Mouse (Mus musculus) MEL (cell line): ENCODE measurements around the gene Ccdc185. TPM values are rescaled to one million over a fixed set of nuclear protein-coding genes. Genes with fewer than 3 reads are reported as not detected.

Source experiments
- DNase-seq: peaks from one replicate; pipeline ENCODE4 v3.0.0; 2011; ENCODE audit warnings: low read depth, low spot score
- H3K27ac ChIP-seq: 2 replicates; pipeline ENCODE4 v1.5.1; 2012; ENCODE audit warnings: low read depth, mild to moderate bottlenecking, control low read depth, low read length, moderate library complexity; ENCODE audit not compliant: control insufficient read depth
- H3K27me3 ChIP-seq, 2 experiments: fragments of 150-350 bp in 1 of 2; sonication (generic) in 1 of 2; 2 replicates each; pipeline ENCODE4 v1.6.1; 2012; ENCODE audit warnings: low read length in 2 of 2, mild to moderate bottlenecking in 2 of 2, improper control_type of control experiment in 1 of 2, moderate library complexity in 1 of 2; ENCODE audit not compliant: insufficient read depth in 2 of 2, control insufficient read depth in 1 of 2
- H3K36me3 ChIP-seq, 2 experiments: 2 replicates each; pipeline ENCODE4 v1.6.1; 2012 to 2014; ENCODE audit warnings: low read length in 2 of 2, improper control_type of control experiment in 1 of 2, inconsistent platforms in 1 of 2, mild to moderate bottlenecking in 1 of 2; ENCODE audit not compliant: insufficient read depth in 2 of 2, control insufficient read depth in 1 of 2
- H3K4me1 ChIP-seq, 2 experiments: fragments of 150-350 bp in 1 of 2; sonication (generic) in 1 of 2; 2 replicates each; pipeline ENCODE4 v1.6.1; 2012; ENCODE audit warnings: low read length in 2 of 2, improper control_type of control experiment in 1 of 2, mild to moderate bottlenecking in 1 of 2; ENCODE audit not compliant: insufficient read depth in 2 of 2, control insufficient read depth in 1 of 2
- H3K4me3 ChIP-seq, 2 experiments: fragments of 150-350 bp in 1 of 2; sonication (generic) in 1 of 2; 2 replicates each; pipeline ENCODE4 v1.5.1; 2012; ENCODE audit warnings: low read depth in 2 of 2, low read length in 2 of 2, mild to moderate bottlenecking in 2 of 2, moderate library complexity in 2 of 2, control low read depth in 1 of 2, improper control_type of control experiment in 1 of 2; ENCODE audit not compliant: control insufficient read depth in 1 of 2, insufficient read depth in 1 of 2
- H3K79me2 ChIP-seq: 2 replicates; pipeline ENCODE4 v1.6.1; 2012; ENCODE audit warnings: mild to moderate bottlenecking, low read length, moderate library complexity; ENCODE audit not compliant: control insufficient read depth, poor library complexity, insufficient read depth
- H3K9ac ChIP-seq: 2 replicates; pipeline ENCODE4 v1.6.1; 2012; ENCODE audit warnings: low read depth, mild to moderate bottlenecking, control low read depth, low read length, moderate library complexity; ENCODE audit not compliant: control insufficient read depth, poor library complexity, severe bottlenecking
- H3K9me3 ChIP-seq: fragments of 150-350 bp; sonication (generic); replicated peaks from 2 replicates; pipeline ENCODE4 v1.6.1; 2012; ENCODE audit warnings: mild to moderate bottlenecking, low read length, improper control_type of control experiment, moderate library complexity; ENCODE audit not compliant: insufficient read depth
- BHLHE40 ChIP-seq: IDR thresholded peaks from 2 replicates; pipeline ENCODE4 v1.6.1; 2012; ENCODE audit warnings: low read depth, mild to moderate bottlenecking, inconsistent platforms, low read length, improper control_type of control experiment, borderline replicate concordance
- CHD1 ChIP-seq: IDR thresholded peaks from 2 replicates; pipeline ENCODE4 v1.6.1; 2012; ENCODE audit warnings: low read depth, mild to moderate bottlenecking, inconsistent platforms, low read length, improper control_type of control experiment
- CHD2 ChIP-seq: IDR thresholded peaks from 2 replicates; pipeline ENCODE4 v1.6.1; 2011; ENCODE audit warnings: low read length, improper control_type of control experiment
- E2F4 ChIP-seq: IDR thresholded peaks from 2 replicates; pipeline ENCODE4 v1.6.1; 2011; ENCODE audit warnings: low read depth, low read length, improper control_type of control experiment, borderline replicate concordance
- ELF1 ChIP-seq: IDR thresholded peaks from 2 replicates; pipeline ENCODE4 v1.6.1; 2014; ENCODE audit warnings: low read depth, mild to moderate bottlenecking, inconsistent platforms, low read length, improper control_type of control experiment, moderate library complexity
- GABPA ChIP-seq: IDR thresholded peaks from 2 replicates; pipeline ENCODE4 v1.6.1; 2012; ENCODE audit warnings: low read depth, mild to moderate bottlenecking, inconsistent platforms, low read length, improper control_type of control experiment, moderate library complexity
- GATA1 ChIP-seq: IDR thresholded peaks from 2 replicates; pipeline ENCODE4 v1.6.1; 2011; ENCODE audit warnings: low read depth, low read length, improper control_type of control experiment
- HCFC1 ChIP-seq: IDR thresholded peaks from 2 replicates; pipeline ENCODE4 v1.6.1; 2012; ENCODE audit warnings: low read depth, mild to moderate bottlenecking, inconsistent platforms, low read length, improper control_type of control experiment, moderate library complexity
- KAT2A ChIP-seq: conservative IDR thresholded peaks from 2 replicates; pipeline ENCODE4 v1.6.1; 2012; ENCODE audit warnings: low read depth, low read length, improper control_type of control experiment, inconsistent platforms
- MAZ ChIP-seq: IDR thresholded peaks from 2 replicates; pipeline ENCODE4 v1.6.1; 2012; ENCODE audit warnings: low read depth, mild to moderate bottlenecking, inconsistent platforms, low read length, improper control_type of control experiment
- MEF2A ChIP-seq: IDR thresholded peaks from 2 replicates; pipeline ENCODE4 v1.6.1; 2014; ENCODE audit warnings: low read depth, mild to moderate bottlenecking, inconsistent platforms, low read length, improper control_type of control experiment; ENCODE audit not compliant: poor library complexity, insufficient replicate concordance, severe bottlenecking; ENCODE audit errors: extremely low read depth
- MXI1 ChIP-seq: IDR thresholded peaks from 2 replicates; pipeline ENCODE4 v1.6.1; 2011; ENCODE audit warnings: mild to moderate bottlenecking, low read depth, low read length, improper control_type of control experiment
- NRF1 ChIP-seq: IDR thresholded peaks from 2 replicates; pipeline ENCODE4 v1.6.1; 2014; ENCODE audit warnings: low read depth, mild to moderate bottlenecking, inconsistent platforms, low read length, improper control_type of control experiment, moderate library complexity; ENCODE audit not compliant: poor library complexity, insufficient read depth, severe bottlenecking
- POLR2A ChIP-seq, 2 experiments: IDR thresholded peaks; 2 replicates each; pipeline ENCODE4 v1.6.1; 2011 to 2012; ENCODE audit warnings: low read length in 2 of 2, mild to moderate bottlenecking in 2 of 2, control low read depth in 1 of 2, improper control_type of control experiment in 1 of 2, low read depth in 1 of 2, moderate library complexity in 1 of 2; ENCODE audit not compliant: control insufficient read depth in 1 of 2, insufficient read depth in 1 of 2, poor library complexity in 1 of 2
- POLR2AphosphoS2 ChIP-seq: IDR thresholded peaks from 2 replicates; pipeline ENCODE4 v1.6.1; 2011; ENCODE audit warnings: low read length, improper control_type of control experiment
- SIN3A ChIP-seq: IDR thresholded peaks from 2 replicates; pipeline ENCODE4 v1.6.1; 2012; ENCODE audit warnings: low read length, improper control_type of control experiment, inconsistent platforms
- SMC3 ChIP-seq: IDR thresholded peaks from 2 replicates; pipeline ENCODE4 v1.6.1; 2011; ENCODE audit warnings: low read depth, low read length, improper control_type of control experiment
- TAL1 ChIP-seq: IDR thresholded peaks from 2 replicates; pipeline ENCODE4 v1.6.1; 2012; ENCODE audit warnings: mild to moderate bottlenecking, inconsistent platforms, low read length, moderate library complexity, mixed read lengths
- TCF12 ChIP-seq: IDR thresholded peaks from 2 replicates; pipeline ENCODE4 v1.6.1; 2014; ENCODE audit warnings: low read depth, mild to moderate bottlenecking, inconsistent platforms, low read length, improper control_type of control experiment, moderate library complexity
- USF1 ChIP-seq: IDR thresholded peaks from 2 replicates; pipeline ENCODE4 v1.6.1; 2014; ENCODE audit warnings: low read depth, mild to moderate bottlenecking, inconsistent platforms, low read length, improper control_type of control experiment, moderate library complexity
- ZC3H11A ChIP-seq: IDR thresholded peaks from 2 replicates; pipeline ENCODE4 v1.6.1; 2012; ENCODE audit warnings: low read depth, mild to moderate bottlenecking, inconsistent platforms, low read length, improper control_type of control experiment
- ZKSCAN1 ChIP-seq: IDR thresholded peaks from 2 replicates; pipeline ENCODE4 v1.6.1; 2012; ENCODE audit warnings: low read depth, mild to moderate bottlenecking, inconsistent platforms, low read length, improper control_type of control experiment, moderate library complexity
- ZMIZ1 ChIP-seq: IDR thresholded peaks from 2 replicates; pipeline ENCODE4 v1.6.1; 2012; ENCODE audit warnings: low read depth, mild to moderate bottlenecking, inconsistent platforms, low read length, improper control_type of control experiment, moderate library complexity
- polyA plus RNA-seq, 2 experiments: library from polyadenylated mRNA; stranded (reverse) in 1 of 2; unstranded in 1 of 2; fragments of >175 nt in 1 of 2; fragments of >200 nt in 1 of 2; gene quantifications; 2 replicates each; pipeline versions ENCODE4 v1.2.1 to v1.2.4; 2012; ENCODE audit warnings: low replicate concordance in 2 of 2, low read depth in 1 of 2; ENCODE audit not compliant: insufficient read length in 2 of 2, insufficient read depth in 1 of 2, missing spikeins in 1 of 2
- total RNA-seq: library from RNA; depleted of rRNA; stranded (reverse); fragments of 300-350 nt; gene quantifications from 2 replicates; pipeline ENCODE4 v1.2.3, GENCODE M21; 2012

Gene Ccdc185
- total and polyA plus RNA-seq, 3 experiments = not detected

- DNase-seq = no peak
- no peak overlapping the region for H3K9ac ChIP-seq
- no peaks in the 10 kb centered on the region for H3K36me3 ChIP-seq
Observed at GRCm38 (mm10) chr1:182776749-182777410, 27.9 kb upstream of the Ccdc185 start.

GRCm38 (mm10) chr1:182775576-182775975, 26.6 kb upstream of the Ccdc185 start:
- Histone ChIP-seq H3K9ac (no peak overlapping the region), H3K9me3 (no peaks in the 10 kb centered on the region), H3K4me3 (no peak overlapping the region), H3K27ac (no peak overlapping the region), H3K36me3 (no peaks in the 10 kb centered on the region), H3K27me3 (no peaks in the 10 kb centered on the region), H3K79me2 (no peaks in the 10 kb centered on the region), H3K4me1 (no peaks in the 10 kb centered on the region)
- no peak for TF ChIP-seq ZKSCAN1
- TF ChIP-seq SMC3 = no peak
- TF ChIP-seq SIN3A = no peak
- no peak for TF ChIP-seq BHLHE40
- no peak for TF ChIP-seq NRF1
- no peak for TF ChIP-seq CHD2
- no peak for TF ChIP-seq GABPA
- TF ChIP-seq ELF1 = no peak
- no peak for TF ChIP-seq KAT2A
- TF ChIP-seq TCF12 = no peak
- TF ChIP-seq CHD1 = no peak
- no peak for TF ChIP-seq MAZ
- TF ChIP-seq POLR2AphosphoS2 = no peak
- TF ChIP-seq E2F4 = no peak
- TF ChIP-seq TAL1 = no peak
- TF ChIP-seq ZMIZ1 = no peak
- no peak for TF ChIP-seq GATA1
- TF ChIP-seq POLR2A (IDR thresholded peaks at IDR 0.05; ENCODE audit: control insufficient read depth in 1 of 2, insufficient read depth in 1 of 2, low read depth in 1 of 2, low read length in 2 of 2, poor library complexity in 1 of 2) = no peak
- no peak for TF ChIP-seq USF1
- no peak for DNase-seq

More at GRCm38 (mm10) chr1:182776749-182777410, 27.9 kb upstream of the Ccdc185 start:
- Histone ChIP-seq H3K27ac (no peak overlapping the region), H3K4me1 (no peaks in the 10 kb centered on the region), H3K79me2 (no peaks in the 10 kb centered on the region), H3K4me3 (no peak overlapping the region), H3K27me3 (no peaks in the 10 kb centered on the region), H3K9me3 (no peaks in the 10 kb centered on the region)
- TF ChIP-seq ZC3H11A (no peak), KAT2A (no peak), HCFC1 (no peak), ZKSCAN1 (no peak), CHD2 (no peak), MXI1 (no peak), MEF2A (no peak)
